Mouse (Mus musculus): ENCODE data around the gene Crybb3. TPM values are rescaled to one million over a fixed set of nuclear protein-coding genes. Genes with fewer than 3 reads are reported as not detected.

Gene Crybb3
- total RNA-seq, 2 experiments from 2014 or later = 0.23 to 0.55 TPM

- no peak for DNase-seq
Observed at GRCm38 (mm10) chr5:113049876-113050275, 31.5 kb downstream of the Crybb3 start.

- no peak for DNase-seq
Observed at GRCm38 (mm10) chr5:113045511-113046273, 35.7 kb downstream of the Crybb3 start.

GRCm38 (mm10) chr5:113043531-113043930 lies 37.9 kb downstream of the Crybb3 start:
- peak; percentile 63 to 71 for DNase-seq

GRCm38 (mm10) chr5:113041567-113042071 lies 39.8 kb downstream of the Crybb3 start:
- peak; percentile 38 to 52 for DNase-seq

- DNase-seq = peak; percentile 29 to 38
Observed at GRCm38 (mm10) chr5:113040776-113041175, 40.6 kb downstream of the Crybb3 start.

- DNase-seq = no peak
Observed at GRCm38 (mm10) chr5:113038601-113039000, 42.8 kb downstream of the Crybb3 start.

GRCm38 (mm10) chr5:113035094-113036047 lies 46.0 kb downstream of the Crybb3 start:
- DNase-seq = no peak

- DNase-seq = no peak
Observed at GRCm38 (mm10) chr5:113031201-113031754, 50.1 kb downstream of the Crybb3 start.

- DNase-seq = no peak
Observed at GRCm38 (mm10) chr5:113030082-113030481, 51.3 kb downstream of the Crybb3 start.

GRCm38 (mm10) chr5:113026706-113027105 lies 54.7 kb downstream of the Crybb3 start:
- no peak for DNase-seq

Other genes starting within 250 kb of the Crybb3 start
- gene Myo18b, start 185.2 kb downstream of the Crybb3 start, total RNA-seq (2021) = 100 to 1,000 TPM; 197 to 201 TPM
- gene Grk3, start 65.8 kb downstream of the Crybb3 start, total RNA-seq (2021) = 1 to 10 TPM; 5.1 to 7.2 TPM
- not detected for gene Crybb2, start 11.5 kb downstream of the Crybb3 start, total RNA-seq (2021)
- gene 2900026A02Rik, start 139.7 kb upstream of the Crybb3 start, total RNA-seq (2021) = 10 to 100 TPM; 19.2 to 21.1 TPM
- gene Tmem211, start 145.3 kb upstream of the Crybb3 start, total RNA-seq (2021) = not detected
- 1 to 10 TPM in 1 of 2 experiments, under 1 TPM in 1; 0.25 to 1.0 TPM for gene Sgsm1, start 229.2 kb upstream of the Crybb3 start, total RNA-seq (2021)